Mouse (Mus musculus): ENCODE measurements around the gene Atg4d. TPM values are rescaled to one million over a fixed set of nuclear protein-coding genes. Genes with fewer than 3 reads are reported as not detected.
A peak's percentile ranks its signal among the peaks of the same experiment; 100 is the strongest.

Atg4d gene
- polyA plus RNA-seq, 1 experiment from 2014 or later, result 45.5 TPM

DNA sequence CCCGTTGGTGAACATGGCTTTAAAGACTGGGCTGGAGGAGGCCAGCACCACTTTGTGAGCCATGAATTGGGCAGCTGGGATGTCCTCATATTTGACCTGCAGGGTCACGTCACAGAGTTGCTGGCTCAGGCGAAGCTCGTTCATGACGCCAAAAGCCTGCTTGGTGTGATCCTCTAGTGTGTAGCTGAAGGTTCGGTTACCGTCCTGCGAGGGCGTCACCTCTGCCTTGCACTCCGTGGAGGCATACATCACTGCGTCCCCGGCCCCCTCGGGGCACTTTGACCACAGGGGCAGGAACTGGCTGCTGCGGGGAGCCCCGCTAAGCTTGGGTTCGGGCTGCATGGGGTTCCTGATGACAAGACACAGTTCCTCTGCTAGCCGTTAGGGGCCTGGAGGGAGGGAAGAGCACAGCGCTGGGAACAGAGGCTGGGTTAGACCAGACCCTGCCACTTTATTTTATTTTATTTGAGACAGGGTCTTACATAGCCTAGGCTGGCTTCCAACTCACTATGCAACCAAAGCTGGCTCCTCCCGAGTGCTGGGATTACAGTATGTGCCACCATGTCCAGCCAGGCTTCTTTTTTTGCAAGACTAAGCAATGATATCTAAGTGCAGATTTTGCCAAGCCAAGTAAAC is 27.6 kb upstream of the Atg4d start:
- Histone ChIP-seq H3K4me3 (ENCODE audit: low read depth, low read length) (peak overlapping the region; percentile 77), H3K4me2 (peak overlapping the region; percentile 76), H3K36me3 (ENCODE audit: control insufficient read depth, insufficient read depth, low read length) (peaks cover 17% of the 10 kb centered on the region), H3K4me1 (ENCODE audit: control insufficient read depth, insufficient read depth, low read length) (peaks cover 11% of the 10 kb centered on the region), H3K9ac (ENCODE audit: low read depth, low read length) (peak overlapping the region; percentile 95), H3K27ac (ENCODE audit: low read depth, low read length) (peak overlapping the region; percentile 90), H3K27me3 (ENCODE audit: control insufficient read depth, insufficient read depth, low read length) (no peaks in the 10 kb centered on the region), H3K9me3 (replicated peaks; ENCODE audit: control insufficient read depth, low read length) (no peaks in the 10 kb centered on the region)
- 16% methylated on average over 19 of the region's 19 CpGs for WGBS (ENCODE audit: insufficient replicate concordance)
- no peak for ATAC-seq (replicated peaks; ENCODE audit: insufficient number of reproducible peaks, low FRiP score, low TSS enrichment)

DNA sequence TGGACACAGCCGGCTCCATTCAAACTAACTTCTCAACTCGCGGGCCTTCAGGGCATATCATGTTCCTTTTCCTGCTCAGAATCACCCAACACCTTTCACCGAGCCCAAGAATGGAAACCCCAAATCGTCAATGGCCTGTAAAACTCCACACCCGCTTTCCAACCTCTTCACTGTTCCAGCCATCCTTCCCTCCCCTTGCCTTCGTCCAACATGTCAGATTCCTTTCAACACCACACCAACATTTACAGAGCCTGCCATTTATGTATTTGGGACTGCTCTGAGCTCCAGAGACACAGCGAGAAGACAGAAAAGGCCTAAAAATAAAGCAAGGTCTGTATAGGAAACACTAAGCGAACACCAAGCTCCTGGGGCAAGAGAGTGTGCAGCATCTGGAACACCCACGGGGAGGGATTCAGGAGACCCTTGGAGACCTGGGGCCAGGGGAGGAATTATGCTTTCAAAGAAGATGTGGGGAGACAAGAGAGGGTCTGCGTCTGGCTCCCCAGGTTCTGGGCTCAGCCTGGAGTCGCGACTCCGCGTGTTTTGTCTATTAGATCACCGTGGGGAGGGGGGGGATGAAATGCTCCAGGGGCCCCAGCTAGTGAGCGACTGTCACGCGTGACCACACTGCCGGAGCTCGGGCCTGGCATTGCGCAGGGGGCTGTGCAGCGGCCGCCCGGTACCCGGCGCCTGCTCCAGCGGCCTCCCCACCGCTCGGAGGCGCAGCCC is 26.9 kb upstream of the Atg4d start:
- Histone ChIP-seq H3K4me3 (ENCODE audit: low read depth, low read length) (peak overlapping the region; percentile 77), H3K4me1 (ENCODE audit: control insufficient read depth, insufficient read depth, low read length) (peaks cover 11% of the 10 kb centered on the region), H3K4me2 (peak overlapping the region; percentile 76), H3K36me3 (ENCODE audit: control insufficient read depth, insufficient read depth, low read length) (peaks cover 14% of the 10 kb centered on the region), H3K27me3 (ENCODE audit: control insufficient read depth, insufficient read depth, low read length) (peaks cover 4% of the 10 kb centered on the region), H3K27ac (ENCODE audit: low read depth, low read length) (peak overlapping the region; percentile 90), H3K9me3 (replicated peaks; ENCODE audit: control insufficient read depth, low read length) (no peaks in the 10 kb centered on the region), H3K9ac (ENCODE audit: low read depth, low read length) (peak overlapping the region; percentile 95)
- under 1% methylated on average over 29 of the region's 31 CpGs for WGBS (ENCODE audit: insufficient replicate concordance)
- no peak for ATAC-seq (replicated peaks; ENCODE audit: insufficient number of reproducible peaks, low FRiP score, low TSS enrichment)

DNA sequence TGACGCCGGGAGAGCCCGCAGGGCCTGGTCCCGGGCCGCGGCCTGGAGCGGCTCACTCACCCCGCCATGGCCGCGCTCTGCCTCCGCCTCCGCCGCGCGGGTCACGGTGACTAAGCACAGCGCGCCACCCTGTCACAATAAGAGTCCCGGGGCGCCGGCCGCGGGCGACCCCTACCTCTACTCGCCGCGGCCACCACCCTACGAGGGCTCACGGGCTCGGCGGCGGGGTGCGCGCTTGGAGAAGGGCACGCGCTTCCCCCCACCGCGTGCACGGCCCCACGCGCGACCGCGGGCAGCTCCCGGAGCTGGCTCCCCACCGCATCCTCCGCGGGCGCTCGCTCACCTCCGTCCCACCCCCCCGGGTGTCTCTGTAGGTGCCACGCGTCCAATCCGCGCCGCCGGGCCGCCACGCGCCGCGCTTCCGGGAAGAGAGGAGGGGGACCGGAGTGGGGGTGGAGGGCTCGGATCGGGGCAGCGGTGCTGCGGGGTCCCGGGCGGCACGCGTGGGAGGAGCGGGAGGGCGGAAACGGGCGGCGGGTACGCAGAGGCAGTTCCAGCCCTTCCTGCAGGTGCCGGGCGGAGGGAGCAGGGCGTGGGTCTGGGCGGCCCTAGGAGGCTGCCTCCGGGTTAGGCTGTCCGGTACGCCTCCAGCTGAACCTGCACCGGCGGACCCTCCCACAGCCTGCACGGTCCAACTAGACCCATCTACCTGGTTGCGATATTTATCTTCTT is 26.2 kb upstream of the Atg4d start, which contains the start of gene Keap1:
Keap1 (minus strand) TSS at position 629 of the 732 bp plus-strand sequence.
- H3K4me3 ChIP-seq (ENCODE audit: low read depth, low read length), result peak within 1 kb of the TSS; percentile 77
- WGBS (ENCODE audit: insufficient replicate concordance), result 1% methylated on average over 70 of the region's 90 CpGs
- peak within 1 kb of the TSS; percentile 76 for H3K4me2 ChIP-seq
- H3K36me3 ChIP-seq (ENCODE audit: control insufficient read depth, insufficient read depth, low read length), result peaks cover 8% of the 10 kb centered on the region; the same call in 1 of the 2 replicates
- peaks cover 12% of the 10 kb centered on the region for H3K4me1 ChIP-seq (ENCODE audit: control insufficient read depth, insufficient read depth, low read length)
- H3K27me3 ChIP-seq (ENCODE audit: control insufficient read depth, insufficient read depth, low read length), result peaks cover 12% of the 10 kb centered on the region
- H3K9ac ChIP-seq (ENCODE audit: low read depth, low read length), result peak within 1 kb of the TSS; percentile 95
- no peaks in the 10 kb centered on the region for H3K9me3 ChIP-seq (replicated peaks; ENCODE audit: control insufficient read depth, low read length)
- peak within 1 kb of the TSS; percentile 90 for H3K27ac ChIP-seq (ENCODE audit: low read depth, low read length)
- peak; percentile 86 for ATAC-seq (replicated peaks; ENCODE audit: insufficient number of reproducible peaks, low FRiP score, low TSS enrichment)

DNA sequence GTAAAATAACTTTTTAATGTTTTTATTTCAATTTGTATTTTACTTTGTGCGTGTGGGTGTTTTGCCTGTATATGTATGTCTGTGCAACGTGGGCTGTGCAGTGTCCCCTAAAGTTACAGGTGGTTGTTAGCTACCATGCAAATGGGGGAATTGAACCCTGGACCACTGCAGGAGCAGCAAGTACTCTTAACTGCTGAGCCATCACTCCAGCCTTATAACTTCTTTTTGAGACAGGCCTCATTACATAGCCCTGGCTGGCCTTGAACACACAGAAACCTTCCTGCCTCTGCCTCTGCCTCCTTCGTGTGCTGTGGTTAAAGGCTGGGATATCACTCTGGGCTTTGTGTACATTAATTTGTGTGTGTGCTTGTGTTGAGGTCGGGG is 25.6 kb upstream of the Atg4d start:
- peaks cover 8% of the 10 kb centered on the region; the same call in 1 of the 2 replicates for H3K36me3 ChIP-seq (ENCODE audit: control insufficient read depth, insufficient read depth, low read length)
- peak overlapping the region; percentile 76 for H3K4me2 ChIP-seq
- peaks cover 17% of the 10 kb centered on the region for H3K27me3 ChIP-seq (ENCODE audit: control insufficient read depth, insufficient read depth, low read length)
- ATAC-seq (replicated peaks; ENCODE audit: insufficient number of reproducible peaks, low FRiP score, low TSS enrichment), result no peak
- peaks cover 18% of the 10 kb centered on the region for H3K4me1 ChIP-seq (ENCODE audit: control insufficient read depth, insufficient read depth, low read length)
- peak overlapping the region; percentile 90 for H3K27ac ChIP-seq (ENCODE audit: low read depth, low read length)
- peak overlapping the region; percentile 95 for H3K9ac ChIP-seq (ENCODE audit: low read depth, low read length)
- H3K4me3 ChIP-seq (ENCODE audit: low read depth, low read length), result peak overlapping the region; percentile 77
- 36% methylated on average over 4 of the region's 4 CpGs for WGBS (ENCODE audit: insufficient replicate concordance)
- H3K9me3 ChIP-seq (replicated peaks; ENCODE audit: control insufficient read depth, low read length), result no peaks in the 10 kb centered on the region

DNA sequence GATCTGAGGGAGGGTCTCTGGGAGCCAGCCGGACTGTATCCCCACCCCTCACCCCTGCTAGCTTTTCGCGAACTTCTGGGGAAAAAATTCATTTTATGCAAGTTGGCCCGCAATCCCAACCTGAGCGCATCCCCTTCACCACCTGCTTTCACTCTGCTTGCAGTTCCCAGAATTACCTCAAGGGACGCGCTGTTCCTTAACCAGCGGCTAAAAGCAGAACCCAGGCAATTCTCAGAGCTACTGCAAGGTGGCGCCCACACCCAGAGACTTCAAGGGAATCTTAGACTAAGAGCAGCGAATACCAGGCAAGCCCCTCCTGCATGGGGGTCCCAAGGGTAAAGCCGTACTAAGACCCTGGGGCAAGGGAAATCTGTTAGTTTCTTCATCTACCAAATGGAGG is 23.8 kb upstream of the Atg4d start:
- ATAC-seq (replicated peaks; ENCODE audit: insufficient number of reproducible peaks, low FRiP score, low TSS enrichment), result no peak
- H3K9ac ChIP-seq (ENCODE audit: low read depth, low read length), result no peak overlapping the region
- H3K9me3 ChIP-seq (replicated peaks; ENCODE audit: control insufficient read depth, low read length), result no peaks in the 10 kb centered on the region
- H3K4me2 ChIP-seq, result no peak overlapping the region
- peaks cover 35% of the 10 kb centered on the region for H3K27me3 ChIP-seq (ENCODE audit: control insufficient read depth, insufficient read depth, low read length)
- no peak overlapping the region for H3K27ac ChIP-seq (ENCODE audit: low read depth, low read length)
- WGBS (ENCODE audit: insufficient replicate concordance), result 6% methylated on average over 11 of the region's 11 CpGs
- H3K4me3 ChIP-seq (ENCODE audit: low read depth, low read length), result no peak overlapping the region
- no peaks in the 10 kb centered on the region for H3K36me3 ChIP-seq (ENCODE audit: control insufficient read depth, insufficient read depth, low read length)
- H3K4me1 ChIP-seq (ENCODE audit: control insufficient read depth, insufficient read depth, low read length), result peaks cover 25% of the 10 kb centered on the region

DNA sequence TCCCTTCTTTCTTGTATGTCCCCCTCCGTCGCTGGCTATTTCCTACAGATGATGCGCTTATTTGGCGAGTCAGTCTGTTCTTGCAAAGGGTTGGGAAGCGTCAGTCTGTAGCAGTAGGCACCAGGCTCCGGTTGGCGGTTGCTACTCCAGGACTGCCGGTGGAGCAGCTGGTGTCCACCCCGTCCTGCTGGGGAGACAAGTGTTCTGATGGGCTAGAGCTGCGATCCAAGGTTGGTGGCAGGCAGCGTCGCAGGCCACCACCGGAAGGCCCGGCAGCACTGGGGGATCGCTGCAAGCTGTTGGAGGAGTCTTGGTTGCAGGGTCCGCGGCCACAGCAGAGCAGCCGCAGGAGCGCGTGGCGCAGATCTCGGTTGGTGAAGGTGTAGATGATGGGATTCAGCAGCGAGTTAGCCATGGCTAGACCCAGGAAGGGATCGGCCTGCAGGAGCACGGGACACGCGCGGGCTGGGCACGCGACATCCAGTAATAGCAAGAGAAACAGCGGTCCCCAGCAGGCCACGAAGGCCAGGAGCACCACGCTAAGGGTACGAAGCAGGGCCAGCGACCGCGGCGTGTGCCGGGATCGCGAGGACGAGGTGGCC is 21.2 kb upstream of the Atg4d start:
- Histone ChIP-seq H3K9me3 (replicated peaks; ENCODE audit: control insufficient read depth, low read length) (no peaks in the 10 kb centered on the region), H3K9ac (ENCODE audit: low read depth, low read length) (peak overlapping the region; percentile 50; the same call in 1 of the 2 replicates), H3K36me3 (ENCODE audit: control insufficient read depth, insufficient read depth, low read length) (no peaks in the 10 kb centered on the region), H3K4me3 (ENCODE audit: low read depth, low read length) (peak overlapping the region; percentile 47), H3K27ac (ENCODE audit: low read depth, low read length) (no peak overlapping the region), H3K27me3 (ENCODE audit: control insufficient read depth, insufficient read depth, low read length) (peaks cover 53% of the 10 kb centered on the region), H3K4me2 (peak overlapping the region; percentile 94), H3K4me1 (ENCODE audit: control insufficient read depth, insufficient read depth, low read length) (peaks cover 18% of the 10 kb centered on the region)
- WGBS (ENCODE audit: insufficient replicate concordance), result 3% methylated on average over 42 of the region's 42 CpGs
- no peak for ATAC-seq (replicated peaks; ENCODE audit: insufficient number of reproducible peaks, low FRiP score, low TSS enrichment)

DNA sequence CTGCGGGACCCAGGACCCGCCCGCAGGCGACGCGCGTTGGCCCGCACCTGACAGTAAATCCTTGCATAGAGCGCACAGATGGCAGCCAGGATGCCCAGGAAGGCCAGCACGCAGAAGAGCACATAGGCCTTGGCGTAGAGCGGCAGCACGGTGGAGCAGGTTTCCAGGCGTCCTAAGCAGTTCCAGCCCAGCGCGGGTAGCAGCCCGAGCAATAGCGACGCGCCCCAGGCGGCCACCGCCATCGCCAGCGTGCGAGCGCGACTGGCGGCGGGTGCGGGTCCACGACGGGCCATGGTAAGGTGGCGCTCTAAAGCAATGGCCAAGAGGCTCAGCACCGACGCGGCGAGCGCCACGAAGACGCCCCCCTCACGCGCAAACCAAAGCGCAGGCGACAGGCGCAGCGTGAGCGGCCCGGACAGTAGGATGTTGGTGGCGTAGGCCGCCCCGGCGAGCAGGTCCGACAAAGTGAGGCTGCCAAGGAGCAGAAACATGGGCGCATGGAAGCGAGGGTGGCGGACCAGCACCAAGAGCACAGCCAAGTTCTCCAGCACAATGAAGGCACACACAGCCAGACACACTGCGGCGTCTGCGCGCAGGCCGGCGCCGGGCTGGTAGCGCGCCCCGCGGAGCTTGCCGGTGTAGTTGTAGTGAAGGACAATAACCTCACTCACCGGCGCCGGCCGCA is 20.5 kb upstream of the Atg4d start:
- H3K9me3 ChIP-seq (replicated peaks; ENCODE audit: control insufficient read depth, low read length), result no peaks in the 10 kb centered on the region
- WGBS (ENCODE audit: insufficient replicate concordance), result under 1% methylated on average over 69 of the region's 72 CpGs
- H3K9ac ChIP-seq (ENCODE audit: low read depth, low read length), result peak overlapping the region; percentile 50; the same call in 1 of the 2 replicates
- H3K36me3 ChIP-seq (ENCODE audit: control insufficient read depth, insufficient read depth, low read length), result no peaks in the 10 kb centered on the region
- peak overlapping the region; percentile 94 for H3K4me2 ChIP-seq
- H3K27ac ChIP-seq (ENCODE audit: low read depth, low read length), result no peak overlapping the region
- peaks cover 60% of the 10 kb centered on the region for H3K27me3 ChIP-seq (ENCODE audit: control insufficient read depth, insufficient read depth, low read length)
- ATAC-seq (replicated peaks; ENCODE audit: insufficient number of reproducible peaks, low FRiP score, low TSS enrichment), result 0 out of 2 replicates have a peak, but pooled peaks have one; percentile 8
- peak overlapping the region; percentile 47 for H3K4me3 ChIP-seq (ENCODE audit: low read depth, low read length)
- H3K4me1 ChIP-seq (ENCODE audit: control insufficient read depth, insufficient read depth, low read length), result peaks cover 18% of the 10 kb centered on the region

DNA sequence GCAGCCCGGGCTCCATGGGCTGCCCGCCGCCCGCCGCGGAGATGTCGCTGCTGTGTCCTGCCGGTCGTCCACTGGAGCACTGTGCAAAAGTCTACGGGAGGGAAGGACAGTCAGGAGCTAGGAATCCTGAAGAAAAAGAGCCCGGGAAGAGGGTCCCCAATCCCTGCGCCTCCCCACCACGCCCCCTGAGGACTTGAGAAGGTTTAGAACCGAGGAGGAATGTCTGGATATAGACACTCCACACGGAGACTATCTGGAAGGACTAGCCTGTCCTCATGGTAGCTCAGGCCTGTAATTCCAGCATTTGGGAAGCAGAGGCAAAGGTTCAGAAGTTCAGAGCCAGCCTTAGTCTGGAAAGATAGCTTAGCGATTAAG is 20.0 kb upstream of the Atg4d start:
- H3K4me3 ChIP-seq (ENCODE audit: low read depth, low read length), result peak overlapping the region; percentile 47
- WGBS (ENCODE audit: insufficient replicate concordance), result 2% methylated on average over 16 of the region's 16 CpGs
- no peaks in the 10 kb centered on the region for H3K9me3 ChIP-seq (replicated peaks; ENCODE audit: control insufficient read depth, low read length)
- H3K27ac ChIP-seq (ENCODE audit: low read depth, low read length), result no peak overlapping the region
- H3K4me1 ChIP-seq (ENCODE audit: control insufficient read depth, insufficient read depth, low read length), result peaks cover 18% of the 10 kb centered on the region
- no peaks in the 10 kb centered on the region for H3K36me3 ChIP-seq (ENCODE audit: control insufficient read depth, insufficient read depth, low read length)
- H3K9ac ChIP-seq (ENCODE audit: low read depth, low read length), result peak overlapping the region; percentile 50
- ATAC-seq (replicated peaks; ENCODE audit: insufficient number of reproducible peaks, low FRiP score, low TSS enrichment), result 0 out of 2 replicates have a peak, but pooled peaks have one; percentile 9
- H3K4me2 ChIP-seq, result peak overlapping the region; percentile 94
- peaks cover 65% of the 10 kb centered on the region for H3K27me3 ChIP-seq (ENCODE audit: control insufficient read depth, insufficient read depth, low read length)
